Mouse (Mus musculus): ENCODE results near the gene Vopp1. TPM values are rescaled to one million over a fixed set of nuclear protein-coding genes. Genes with fewer than 3 reads are reported as not detected.

The Vopp1 gene
- polyA plus RNA-seq, 1 experiment from 2014 or later, result 266 TPM

DNA sequence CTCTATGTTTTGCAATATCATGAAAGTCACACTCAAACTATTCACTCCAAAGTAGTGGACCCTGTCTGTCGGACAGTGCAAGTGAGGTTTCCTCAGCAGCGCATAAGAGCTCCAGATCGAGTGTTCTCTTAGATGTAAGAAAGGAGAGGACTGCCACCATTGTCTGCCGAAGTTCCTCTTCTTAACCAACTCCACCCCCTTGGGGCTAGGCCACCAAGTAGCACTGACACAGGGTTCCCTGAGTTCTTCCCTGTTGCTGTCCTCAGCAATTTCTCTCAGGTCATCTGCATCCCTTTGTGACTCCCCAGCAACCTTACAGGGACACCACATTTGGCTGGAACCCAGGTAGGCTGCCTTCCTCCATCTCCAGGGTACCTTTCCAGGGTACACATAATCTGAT, 34.4 kb downstream of the Vopp1 start:
- Histone ChIP-seq H3K4me3 (ENCODE audit: low read depth, low read length) (no peak overlapping the region), H3K4me1 (ENCODE audit: control insufficient read depth, insufficient read depth, low read length) (no peaks in the 10 kb centered on the region), H3K27ac (ENCODE audit: low read length) (no peak overlapping the region), H3K4me2 (ENCODE audit: low read length) (no peak overlapping the region), H3K9ac (ENCODE audit: low read depth, low read length) (no peak overlapping the region), H3K27me3 (ENCODE audit: control insufficient read depth, insufficient read depth, low read depth, low read length) (no peaks in the 10 kb centered on the region), H3K36me3 (ENCODE audit: control insufficient read depth, insufficient read depth, low read length) (peaks cover 6% of the 10 kb centered on the region; the same call in 1 of the 2 replicates), H3K9me3 (replicated peaks; ENCODE audit: control insufficient read depth, low read length, poor library complexity, severe bottlenecking) (no peaks in the 10 kb centered on the region)
- ATAC-seq, result no peak
- WGBS, result 90% methylated on average over 4 of the region's 4 CpGs

DNA sequence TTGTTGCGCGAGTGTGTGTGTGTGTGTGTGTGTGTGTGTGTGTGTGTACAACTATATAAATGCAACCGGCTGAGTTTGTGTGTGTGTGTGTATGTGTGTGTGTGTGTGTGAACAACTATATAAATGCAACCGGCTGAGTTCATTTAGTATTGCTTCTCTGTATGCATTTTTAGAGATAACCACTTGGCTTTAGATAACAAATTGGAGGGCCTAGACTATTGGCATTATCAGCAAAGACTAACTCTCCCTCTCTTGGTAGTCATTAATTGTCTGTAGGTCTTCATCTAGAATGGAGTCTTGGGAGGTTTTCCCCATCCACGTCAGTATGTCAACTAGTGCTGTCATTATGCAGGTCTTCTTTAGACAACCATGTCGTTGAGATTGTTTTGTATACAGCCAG, 37.6 kb downstream of the Vopp1 start:
- H3K9ac ChIP-seq (ENCODE audit: low read depth, low read length), result no peak overlapping the region
- H3K27me3 ChIP-seq (ENCODE audit: control insufficient read depth, insufficient read depth, low read depth, low read length), result no peaks in the 10 kb centered on the region
- peaks cover 6% of the 10 kb centered on the region; the same call in 1 of the 2 replicates for H3K36me3 ChIP-seq (ENCODE audit: control insufficient read depth, insufficient read depth, low read length)
- no peaks in the 10 kb centered on the region for H3K9me3 ChIP-seq (replicated peaks; ENCODE audit: control insufficient read depth, low read length, poor library complexity, severe bottlenecking)
- H3K4me3 ChIP-seq (ENCODE audit: low read depth, low read length), result no peak overlapping the region
- no peaks in the 10 kb centered on the region for H3K4me1 ChIP-seq (ENCODE audit: control insufficient read depth, insufficient read depth, low read length)
- ATAC-seq, result no peak
- no peak overlapping the region for H3K27ac ChIP-seq (ENCODE audit: low read length)
- H3K4me2 ChIP-seq (ENCODE audit: low read length), result no peak overlapping the region
- 96% methylated on average over 6 of the region's 6 CpGs for whole genome bisulfite sequencing

DNA sequence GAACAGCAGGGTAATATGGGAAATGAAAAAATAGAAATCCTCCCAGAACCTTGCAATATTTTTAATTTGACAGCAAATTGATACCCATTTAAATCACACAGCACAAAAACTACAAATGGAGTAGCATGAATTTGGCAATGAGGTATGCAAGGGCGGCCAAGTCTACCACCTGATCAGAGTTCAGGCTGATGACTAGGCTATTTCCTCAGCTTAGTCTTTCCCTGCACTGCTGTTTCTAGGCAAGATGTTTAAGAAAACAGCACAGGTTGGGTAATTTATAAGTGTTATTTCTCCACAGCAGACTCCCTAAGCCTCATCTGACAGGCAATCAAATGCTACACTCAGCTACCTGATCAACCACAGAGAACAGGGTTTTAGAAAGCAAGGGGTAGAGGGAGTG, 40.7 kb downstream of the Vopp1 start:
- Histone ChIP-seq H3K9ac (ENCODE audit: low read depth, low read length) (no peak overlapping the region), H3K9me3 (replicated peaks; ENCODE audit: control insufficient read depth, low read length, poor library complexity, severe bottlenecking) (no peaks in the 10 kb centered on the region), H3K4me3 (ENCODE audit: low read depth, low read length) (no peak overlapping the region), H3K36me3 (ENCODE audit: control insufficient read depth, insufficient read depth, low read length) (peaks cover 6% of the 10 kb centered on the region; the same call in 1 of the 2 replicates), H3K27me3 (ENCODE audit: control insufficient read depth, insufficient read depth, low read depth, low read length) (no peaks in the 10 kb centered on the region), H3K27ac (ENCODE audit: low read length) (no peak overlapping the region), H3K4me1 (ENCODE audit: control insufficient read depth, insufficient read depth, low read length) (no peaks in the 10 kb centered on the region), H3K4me2 (ENCODE audit: low read length) (no peak overlapping the region)
- ATAC-seq, result no peak
- WGBS, result 94% methylated on average over 1 of the region's 1 CpGs

DNA sequence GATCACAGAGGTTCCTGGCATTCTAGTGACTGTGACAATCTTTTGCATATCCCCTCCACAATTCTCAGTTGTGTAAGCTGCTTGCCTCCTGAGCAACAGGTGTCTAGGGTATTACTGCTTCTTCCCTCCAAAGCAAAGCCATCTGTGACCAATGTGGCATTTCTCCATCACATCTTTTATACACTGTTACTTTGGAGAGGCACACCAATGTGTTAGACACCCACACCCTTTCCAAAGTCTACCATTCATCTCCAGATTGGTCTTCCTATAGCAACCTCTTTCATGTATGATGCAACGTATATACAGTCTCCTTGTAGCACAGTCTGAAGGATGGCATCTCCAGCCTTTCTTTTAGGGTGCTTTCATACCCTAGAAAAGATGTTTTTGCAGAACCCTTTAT, 42.3 kb downstream of the Vopp1 start:
- Histone ChIP-seq H3K27ac (ENCODE audit: low read length) (no peak overlapping the region), H3K4me1 (ENCODE audit: control insufficient read depth, insufficient read depth, low read length) (no peaks in the 10 kb centered on the region), H3K9me3 (replicated peaks; ENCODE audit: control insufficient read depth, low read length, poor library complexity, severe bottlenecking) (no peaks in the 10 kb centered on the region), H3K27me3 (ENCODE audit: control insufficient read depth, insufficient read depth, low read depth, low read length) (no peaks in the 10 kb centered on the region), H3K4me2 (ENCODE audit: low read length) (no peak overlapping the region), H3K36me3 (ENCODE audit: control insufficient read depth, insufficient read depth, low read length) (no peaks in the 10 kb centered on the region), H3K4me3 (ENCODE audit: low read depth, low read length) (no peak overlapping the region), H3K9ac (ENCODE audit: low read depth, low read length) (no peak overlapping the region)
- no peak for ATAC-seq
- 93% methylated on average over 1 of the region's 1 CpGs for WGBS

DNA sequence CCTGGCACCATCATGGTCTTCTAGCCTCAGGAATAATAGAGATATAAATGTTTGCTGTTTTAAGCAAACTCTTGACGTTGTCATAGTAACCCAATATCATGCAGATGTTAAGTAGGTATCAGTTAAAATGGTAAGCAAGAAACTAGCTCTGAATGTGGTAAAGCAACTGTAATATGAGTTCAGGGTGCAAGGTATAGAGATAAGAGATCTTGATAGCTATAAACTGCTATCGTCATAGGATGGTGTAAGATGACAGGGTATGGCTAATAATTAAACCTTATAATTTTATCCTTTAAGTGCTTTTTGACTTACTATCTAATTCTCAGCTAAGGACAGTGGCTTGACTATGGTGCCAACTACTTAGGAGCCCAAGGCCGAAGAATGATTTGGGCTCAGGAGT, 44.6 kb downstream of the Vopp1 start:
- no peaks in the 10 kb centered on the region for H3K4me1 ChIP-seq (ENCODE audit: control insufficient read depth, insufficient read depth, low read length)

DNA sequence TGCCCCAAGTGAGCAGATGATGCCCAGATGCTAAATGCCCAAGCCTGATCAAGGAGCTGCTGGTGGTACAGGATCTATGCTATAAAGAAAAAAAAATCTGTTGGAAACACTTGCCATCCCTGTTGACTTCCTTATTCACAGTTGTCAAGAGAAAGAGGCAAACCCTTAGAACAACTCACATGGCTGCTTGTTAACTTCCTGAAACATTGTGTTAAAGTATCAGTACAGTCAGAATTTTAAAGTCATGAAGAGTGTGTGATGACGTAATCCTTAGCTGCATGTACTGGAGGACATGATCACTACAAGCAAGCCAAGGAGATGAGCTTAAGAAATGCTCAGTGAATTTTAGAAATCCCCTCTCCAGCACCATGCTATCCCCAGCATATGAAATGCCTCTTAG, 51.2 kb downstream of the Vopp1 start:
- no peak overlapping the region for H3K4me2 ChIP-seq (ENCODE audit: low read length)
- no peaks in the 10 kb centered on the region for H3K4me1 ChIP-seq (ENCODE audit: control insufficient read depth, insufficient read depth, low read length)
- no peak overlapping the region for H3K27ac ChIP-seq (ENCODE audit: low read length)
- ATAC-seq, result no peak
- H3K4me3 ChIP-seq (ENCODE audit: low read depth, low read length), result no peak overlapping the region
- H3K27me3 ChIP-seq (ENCODE audit: control insufficient read depth, insufficient read depth, low read depth, low read length), result no peaks in the 10 kb centered on the region
- no peak overlapping the region for H3K9ac ChIP-seq (ENCODE audit: low read depth, low read length)
- peaks cover 15% of the 10 kb centered on the region for H3K36me3 ChIP-seq (ENCODE audit: control insufficient read depth, insufficient read depth, low read length)
- WGBS, result 89% methylated on average over 1 of the region's 1 CpGs
- no peaks in the 10 kb centered on the region for H3K9me3 ChIP-seq (replicated peaks; ENCODE audit: control insufficient read depth, low read length, poor library complexity, severe bottlenecking)

More for the DNA sequence above, 44.6 kb downstream of the Vopp1 start:
- Histone ChIP-seq H3K36me3 (ENCODE audit: control insufficient read depth, insufficient read depth, low read length) (no peaks in the 10 kb centered on the region), H3K9me3 (replicated peaks; ENCODE audit: control insufficient read depth, low read length, poor library complexity, severe bottlenecking) (no peaks in the 10 kb centered on the region), H3K27me3 (ENCODE audit: control insufficient read depth, insufficient read depth, low read depth, low read length) (no peaks in the 10 kb centered on the region), H3K27ac (ENCODE audit: low read length) (no peak overlapping the region), H3K4me3 (ENCODE audit: low read depth, low read length) (no peak overlapping the region), H3K4me2 (ENCODE audit: low read length) (no peak overlapping the region), H3K9ac (ENCODE audit: low read depth, low read length) (no peak overlapping the region)
- 92% methylated on average over 3 of the region's 3 CpGs for WGBS
- ATAC-seq, result no peak

DNA sequence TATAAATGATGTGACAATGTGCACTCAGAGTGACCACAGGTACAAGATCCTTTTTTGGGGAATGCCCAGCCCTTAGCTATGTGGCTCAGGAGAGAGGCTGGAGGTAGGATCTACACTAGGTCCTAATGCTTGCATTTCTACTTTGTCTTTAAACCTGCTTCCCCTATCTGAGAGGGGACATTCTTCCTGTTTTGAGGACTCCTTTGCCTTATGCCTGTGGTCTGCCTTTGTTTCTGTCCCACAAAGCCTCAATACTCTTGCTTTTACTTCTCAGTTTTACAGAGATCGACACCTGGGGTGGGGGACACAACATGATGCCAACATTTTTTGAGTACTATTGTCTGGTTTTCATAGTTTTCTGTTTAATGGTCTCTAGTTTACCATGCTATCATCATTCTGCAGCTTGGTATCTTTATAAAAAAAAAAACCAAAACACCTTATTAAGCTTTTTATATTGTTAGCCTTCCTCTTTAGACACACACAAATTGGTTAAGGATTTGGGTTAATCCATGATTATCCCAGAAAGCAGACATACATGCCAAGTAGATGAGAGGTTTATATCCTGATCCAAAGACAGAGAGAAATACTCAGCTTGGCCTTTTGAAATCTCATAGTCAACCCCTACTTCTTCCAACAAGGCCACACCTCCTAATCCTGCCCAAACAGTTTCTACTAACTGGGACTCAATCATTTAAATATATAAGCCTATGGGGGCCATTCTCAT, 54.3 kb downstream of the Vopp1 start:
- no peak overlapping the region for H3K4me3 ChIP-seq (ENCODE audit: low read depth, low read length)
- no peak for ATAC-seq
- no peak overlapping the region for H3K27ac ChIP-seq (ENCODE audit: low read length)
- H3K9ac ChIP-seq (ENCODE audit: low read depth, low read length), result no peak overlapping the region
- H3K4me1 ChIP-seq (ENCODE audit: control insufficient read depth, insufficient read depth, low read length), result no peaks in the 10 kb centered on the region
- H3K4me2 ChIP-seq (ENCODE audit: low read length), result no peak overlapping the region
- H3K36me3 ChIP-seq (ENCODE audit: control insufficient read depth, insufficient read depth, low read length), result peaks cover 15% of the 10 kb centered on the region
- H3K27me3 ChIP-seq (ENCODE audit: control insufficient read depth, insufficient read depth, low read depth, low read length), result no peaks in the 10 kb centered on the region
- H3K9me3 ChIP-seq (replicated peaks; ENCODE audit: control insufficient read depth, low read length, poor library complexity, severe bottlenecking), result no peaks in the 10 kb centered on the region
- 90% methylated on average over 1 of the region's 1 CpGs for WGBS

DNA sequence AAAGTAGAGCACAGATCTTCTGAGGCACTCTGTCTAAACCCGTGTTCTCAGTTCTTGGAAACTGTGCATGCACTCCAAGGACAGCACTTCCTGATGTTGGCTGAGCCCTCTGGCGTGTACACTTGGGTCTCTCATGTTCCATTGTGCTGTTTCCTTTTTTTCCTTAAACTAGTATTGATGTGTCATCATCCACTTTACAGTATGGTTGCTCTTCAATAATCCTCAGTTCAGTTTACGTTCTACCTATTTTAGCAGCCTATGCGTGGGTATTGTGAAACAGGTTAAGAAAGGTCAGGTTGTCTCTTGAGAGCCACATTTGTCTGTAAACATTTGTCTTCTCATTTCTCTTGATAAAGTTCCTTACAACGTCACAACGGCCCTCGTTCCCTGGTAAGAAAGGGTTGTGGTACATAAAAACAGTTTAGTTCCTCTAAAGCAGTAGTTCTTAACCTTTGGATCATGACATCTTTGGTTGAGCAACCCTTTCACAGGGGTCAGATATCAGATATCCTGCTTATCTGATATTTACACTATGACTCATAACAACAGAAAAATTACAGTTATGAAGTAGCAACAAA, 55.9 kb downstream of the Vopp1 start:
- no peak overlapping the region for H3K4me3 ChIP-seq (ENCODE audit: low read depth, low read length)
- no peak overlapping the region for H3K27ac ChIP-seq (ENCODE audit: low read length)
- no peak for ATAC-seq
- H3K9ac ChIP-seq (ENCODE audit: low read depth, low read length), result no peak overlapping the region
- H3K4me1 ChIP-seq (ENCODE audit: control insufficient read depth, insufficient read depth, low read length), result peaks cover 4% of the 10 kb centered on the region; the same call in 1 of the 2 replicates
- H3K36me3 ChIP-seq (ENCODE audit: control insufficient read depth, insufficient read depth, low read length), result peaks cover 10% of the 10 kb centered on the region; the same call in 1 of the 2 replicates
- no peaks in the 10 kb centered on the region for H3K27me3 ChIP-seq (ENCODE audit: control insufficient read depth, insufficient read depth, low read depth, low read length)
- WGBS, result 94% methylated on average over 7 of the region's 7 CpGs
- H3K9me3 ChIP-seq (replicated peaks; ENCODE audit: control insufficient read depth, low read length, poor library complexity, severe bottlenecking), result no peaks in the 10 kb centered on the region
- H3K4me2 ChIP-seq (ENCODE audit: low read length), result no peak overlapping the region

DNA sequence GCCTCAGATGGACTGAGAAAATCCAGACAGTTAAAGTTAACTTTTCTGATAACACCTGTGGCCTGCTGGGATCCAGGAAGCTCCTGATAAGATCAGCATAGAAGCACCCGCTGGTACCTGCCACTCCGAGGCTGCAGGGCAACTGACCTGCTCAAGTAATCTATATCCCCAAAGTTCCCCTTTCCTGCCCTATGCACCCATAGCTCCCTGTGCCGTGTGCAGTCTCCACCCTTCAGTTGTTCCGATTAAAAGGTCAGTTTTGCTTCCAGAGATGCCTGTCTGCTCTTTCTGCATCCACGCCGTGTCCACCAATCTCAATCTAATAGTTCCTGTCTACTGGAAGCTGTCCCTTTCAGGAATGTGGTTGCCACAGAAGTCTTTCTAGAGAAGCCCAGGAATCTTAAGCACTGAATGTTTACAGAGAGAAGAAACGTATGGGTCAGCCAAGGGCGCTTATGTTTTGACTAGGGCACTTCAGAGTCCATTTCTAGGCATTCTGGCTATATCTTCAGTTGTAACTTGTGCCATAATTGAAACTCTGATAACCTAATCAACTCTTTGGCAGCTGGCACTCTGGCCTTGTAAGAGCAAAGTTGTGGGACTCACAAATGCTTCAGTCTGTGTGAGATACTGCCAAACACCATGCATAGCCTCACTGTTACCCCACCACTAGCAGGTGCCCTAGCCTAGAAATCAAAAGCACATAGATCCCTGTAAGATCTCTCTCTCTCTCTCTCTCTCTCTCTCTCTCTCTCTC, 57.7 kb downstream of the Vopp1 start:
- Histone ChIP-seq H3K36me3 (ENCODE audit: control insufficient read depth, insufficient read depth, low read length) (0 out of 2 replicates have a peak, but pooled peaks cover under 1% of the 10 kb centered on the region), H3K4me2 (ENCODE audit: low read length) (no peak overlapping the region), H3K4me3 (ENCODE audit: low read depth, low read length) (no peak overlapping the region), H3K27ac (ENCODE audit: low read length) (no peak overlapping the region), H3K27me3 (ENCODE audit: control insufficient read depth, insufficient read depth, low read depth, low read length) (no peaks in the 10 kb centered on the region), H3K4me1 (ENCODE audit: control insufficient read depth, insufficient read depth, low read length) (peaks cover 4% of the 10 kb centered on the region; the same call in 1 of the 2 replicates), H3K9ac (ENCODE audit: low read depth, low read length) (no peak overlapping the region), H3K9me3 (replicated peaks; ENCODE audit: control insufficient read depth, low read length, poor library complexity, severe bottlenecking) (no peaks in the 10 kb centered on the region)
- no peak for ATAC-seq
- 80% methylated on average over 8 of the region's 8 CpGs for WGBS
